Mouse (Mus musculus) lung, postnatal 25 days (tissue): Measurements from ENCODE around the gene Fbxo48.
A peak's percentile ranks its signal among the peaks of the same experiment; 100 is the strongest.

Experiments
- DNase-seq: peaks from one replicate; pipeline ENCODE4 v3.0.0; 2022; ENCODE audit warnings: low spot score

Gene Fbxo48

DNA sequence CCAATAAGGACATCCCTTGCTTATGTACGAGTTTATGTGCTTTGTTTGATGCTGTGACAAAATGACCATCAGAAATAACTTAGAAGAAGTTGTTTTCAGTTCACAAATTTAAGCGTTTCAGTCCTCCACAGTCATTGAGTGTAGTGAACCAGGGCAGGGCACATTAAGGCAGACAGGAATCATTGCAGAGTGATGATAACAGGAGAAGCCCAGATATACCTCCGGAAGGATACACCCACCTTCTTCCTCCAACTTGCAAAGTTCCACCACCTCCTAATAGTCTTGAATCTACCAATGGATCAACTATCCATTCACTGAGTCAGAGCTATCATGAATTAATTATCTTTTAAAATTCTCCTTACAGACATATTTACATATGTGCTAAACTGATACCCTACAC, 20.9 kb downstream of the Fbxo48 start:
- no peak for DNase-seq

DNA sequence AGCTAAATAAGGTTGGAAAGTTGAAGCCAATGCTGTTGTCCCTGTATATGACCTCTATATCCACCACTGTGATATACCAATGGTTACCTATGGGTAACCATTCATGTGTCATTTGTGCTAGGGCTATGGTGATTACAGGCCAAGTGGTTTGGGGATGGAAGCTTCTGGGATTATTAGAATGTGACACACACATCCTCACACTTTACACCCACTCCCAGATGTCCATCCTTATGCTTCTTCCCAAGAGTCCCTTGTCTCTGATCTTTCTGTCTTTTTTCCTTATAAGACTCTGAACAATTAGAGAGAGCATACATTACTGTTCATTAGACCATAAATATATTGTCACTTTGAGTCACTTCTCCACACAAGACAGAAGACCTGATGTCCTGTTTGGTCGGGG, 21.9 kb downstream of the Fbxo48 start:
- DNase-seq = no peak

- peak; percentile 43 for DNase-seq
Observed at GRCm38 (mm10) chr11:16976937-16977336, 25.8 kb downstream of the Fbxo48 start.

DNA sequence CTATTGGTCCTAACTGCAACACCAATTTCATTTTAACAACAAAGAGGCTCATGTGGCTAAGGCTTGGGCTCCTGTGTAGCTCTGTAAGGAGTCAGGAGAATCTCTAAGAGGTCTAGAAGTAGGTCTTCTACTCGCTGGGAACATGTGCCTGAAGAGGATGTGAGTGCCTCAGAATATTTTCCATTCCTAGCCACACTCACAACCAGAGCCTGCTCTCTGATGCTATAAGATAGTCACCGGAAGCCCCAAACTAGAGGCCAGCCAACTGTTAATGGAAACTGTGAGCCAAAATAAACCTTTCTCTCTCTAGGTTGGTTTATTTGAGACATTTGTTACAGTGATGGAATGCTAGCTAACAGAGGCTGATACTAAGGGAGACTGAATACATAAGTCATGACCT, 26.4 kb downstream of the Fbxo48 start:
- peak; percentile 17 for DNase-seq

DNA sequence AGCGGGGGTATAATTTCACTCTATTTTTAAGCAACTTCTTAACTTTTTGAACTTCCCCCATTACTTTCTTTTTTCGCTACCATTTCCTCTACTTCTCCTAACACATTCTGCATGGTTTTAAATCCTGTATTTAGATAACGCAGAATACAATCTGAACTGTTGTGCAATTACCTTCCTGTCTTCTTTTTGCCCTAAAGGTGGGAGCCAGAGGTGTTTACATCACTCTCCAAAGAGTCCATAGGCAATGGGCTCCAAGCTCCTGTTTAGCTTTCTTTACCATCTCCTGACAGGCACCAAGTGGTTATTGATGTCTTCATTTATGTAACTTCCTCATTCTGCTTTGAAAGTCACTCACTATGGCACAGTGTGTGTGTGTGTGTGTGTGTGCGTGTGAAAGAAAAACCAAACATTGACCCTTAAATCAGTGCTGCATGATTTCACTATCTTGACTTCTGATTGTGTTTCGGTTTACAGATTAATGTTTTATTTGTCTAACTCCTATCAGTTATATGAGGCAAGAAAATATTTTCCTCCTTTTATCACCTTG, 27.1 kb downstream of the Fbxo48 start:
- DNase-seq = no peak

DNA sequence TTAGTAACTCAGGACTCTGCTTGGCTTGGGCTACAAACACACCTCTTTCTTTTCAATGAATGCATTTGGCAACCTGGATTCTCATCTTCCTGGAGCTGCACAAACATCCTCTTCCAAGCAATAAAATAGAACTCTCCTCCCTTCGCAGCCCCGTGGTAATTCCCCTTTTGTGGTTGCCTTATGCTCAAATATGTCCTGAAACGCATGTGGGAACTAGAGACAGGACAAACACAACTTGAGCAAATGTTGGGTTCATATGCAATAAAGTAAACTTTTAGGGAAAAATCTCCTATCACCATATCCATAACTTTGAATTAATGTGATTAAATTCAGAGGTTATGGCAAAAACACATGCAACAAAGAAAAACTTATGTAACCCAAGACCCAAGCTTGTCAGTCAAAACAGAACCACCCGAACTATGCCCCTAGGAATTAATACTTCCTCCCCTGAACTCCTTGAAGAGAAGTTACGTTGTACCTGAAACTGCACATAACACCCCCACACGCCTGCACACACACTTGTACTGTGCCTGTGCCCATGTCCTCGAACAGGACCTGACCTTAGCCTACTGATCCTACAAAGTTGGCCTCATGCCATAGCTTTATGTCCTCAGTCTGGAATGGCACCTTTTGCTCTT, 35.5 kb downstream of the Fbxo48 start:
- DNase-seq = no peak

DNA sequence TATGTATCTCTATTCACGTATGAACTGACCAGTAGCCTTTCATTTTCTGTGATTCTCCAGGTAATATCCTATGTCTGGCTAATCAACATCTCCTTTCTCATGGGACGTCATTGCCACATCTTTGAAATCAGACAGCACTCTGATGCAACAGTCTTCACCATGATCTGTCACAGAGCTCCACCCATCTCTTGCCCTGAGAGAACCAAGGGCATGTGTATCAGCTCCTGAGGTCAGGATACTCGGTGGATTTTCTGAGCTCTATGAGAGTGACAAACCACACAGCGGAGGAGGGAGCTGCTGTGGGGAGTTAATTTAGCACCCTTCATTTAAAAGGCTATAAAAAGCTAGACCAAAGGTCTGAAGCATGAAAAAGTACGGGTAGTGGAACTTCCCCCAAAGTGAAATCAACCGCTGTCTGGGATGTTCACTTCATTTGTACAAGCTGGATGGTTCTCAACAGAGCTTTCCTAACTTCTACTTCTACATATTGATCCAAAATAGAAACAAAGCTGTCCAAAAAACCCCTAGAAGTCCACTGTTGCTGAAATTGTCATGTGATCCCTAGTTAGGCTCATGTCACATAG, 36.7 kb downstream of the Fbxo48 start:
- no peak for DNase-seq

GRCm38 (mm10) chr11:16989885-16990284, 38.7 kb downstream of the Fbxo48 start:
- no peak for DNase-seq

DNA sequence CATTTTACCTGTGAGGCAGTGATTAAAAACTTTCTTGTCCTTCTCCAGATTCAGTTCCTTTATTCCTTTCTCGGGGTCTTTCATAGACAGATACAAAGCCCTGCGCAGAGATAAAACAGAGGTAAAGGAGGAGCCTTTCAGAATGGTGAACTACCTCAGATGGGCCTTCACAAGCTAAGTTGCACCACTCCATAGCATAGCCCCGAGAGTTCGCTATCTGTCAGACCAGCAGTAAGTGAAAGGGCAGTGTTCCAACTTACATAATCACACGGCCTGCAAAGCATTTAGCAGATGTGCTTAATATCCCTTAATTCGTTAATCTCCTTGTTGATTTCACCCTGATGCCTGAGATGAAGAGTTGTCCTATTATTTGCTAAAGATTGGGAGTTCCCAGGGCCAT, 41.7 kb downstream of the Fbxo48 start:
- DNase-seq = no peak

- DNase-seq = no peak
Observed at GRCm38 (mm10) chr11:16996818-16997217, 45.6 kb downstream of the Fbxo48 start.

- DNase-seq = no peak
Observed at GRCm38 (mm10) chr11:16997465-16997864, 46.3 kb downstream of the Fbxo48 start.

DNA sequence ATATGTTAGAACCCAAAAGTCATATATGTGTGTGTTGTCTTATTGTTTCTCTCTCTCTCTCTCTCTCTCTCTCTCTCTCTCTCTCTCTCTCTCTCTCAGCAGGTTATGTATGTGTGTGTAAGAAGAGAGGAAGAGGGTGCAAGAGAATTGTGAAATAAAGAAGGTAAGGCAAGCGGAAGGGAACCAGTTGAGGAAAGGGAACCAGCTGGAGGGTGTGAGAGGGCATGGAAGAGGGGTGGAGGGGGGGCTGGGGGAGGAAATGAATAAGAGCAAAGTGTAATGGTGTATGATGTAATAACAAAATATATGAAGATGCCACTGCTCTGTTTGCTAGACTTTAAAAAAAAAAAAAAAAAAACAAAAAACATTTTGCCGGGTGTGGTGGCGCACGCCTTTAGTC, 48.2 kb downstream of the Fbxo48 start:
- no peak for DNase-seq

- DNase-seq = no peak
Observed at GRCm38 (mm10) chr11:16999933-17000332, 48.8 kb downstream of the Fbxo48 start.

DNA sequence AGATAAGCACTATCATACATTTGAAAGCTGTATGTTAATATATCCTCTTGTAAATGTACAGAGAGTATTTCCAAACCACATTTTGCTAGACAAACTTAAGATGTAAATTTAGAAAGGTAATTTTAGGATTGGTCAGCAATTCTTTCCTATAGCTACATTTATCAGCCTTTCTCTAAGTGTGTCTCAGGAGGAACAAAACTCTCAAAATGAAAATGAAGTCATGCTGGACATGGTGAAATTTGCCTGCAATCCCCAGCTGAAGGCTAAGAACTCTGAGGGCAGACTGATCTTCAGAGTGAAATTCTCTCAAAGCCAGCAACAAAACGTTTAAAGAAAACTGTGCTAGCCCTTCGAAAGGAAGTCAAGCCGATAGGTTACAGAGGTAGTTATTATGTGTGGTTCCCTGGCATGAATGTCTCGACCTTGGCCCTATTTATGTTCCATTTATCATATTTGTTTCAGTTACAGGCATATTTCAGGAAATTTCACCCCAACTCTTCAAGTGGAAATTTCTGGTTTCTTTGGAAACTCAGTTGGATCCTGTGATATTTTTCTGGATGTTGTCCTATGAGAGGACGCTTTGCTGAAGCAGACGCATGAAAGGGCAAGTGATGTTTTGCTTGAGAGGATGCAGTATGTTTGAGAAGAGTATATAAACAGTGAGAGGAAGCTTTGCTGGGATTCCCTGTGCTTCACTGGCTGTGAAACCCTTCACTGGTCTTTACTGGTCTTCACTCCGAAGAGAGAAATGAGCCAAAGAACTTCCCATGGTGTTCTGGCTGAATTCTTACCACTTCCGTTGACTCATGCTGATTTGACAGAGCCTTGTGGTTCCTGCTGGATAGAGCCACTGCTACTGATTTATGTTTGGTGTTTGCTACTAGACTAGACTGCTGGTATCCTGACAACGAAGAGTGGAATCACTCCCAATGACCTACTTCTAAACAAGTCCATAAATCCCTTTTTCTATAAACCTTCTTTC, 49.5 kb downstream of the Fbxo48 start:
- no peak for DNase-seq

GRCm38 (mm10) chr11:17002739-17003373, 51.7 kb downstream of the Fbxo48 start:
- no peak for DNase-seq

- DNase-seq = no peak
Observed at GRCm38 (mm10) chr11:17003757-17004156, 52.6 kb downstream of the Fbxo48 start.
